In the genomic region with DNA sequence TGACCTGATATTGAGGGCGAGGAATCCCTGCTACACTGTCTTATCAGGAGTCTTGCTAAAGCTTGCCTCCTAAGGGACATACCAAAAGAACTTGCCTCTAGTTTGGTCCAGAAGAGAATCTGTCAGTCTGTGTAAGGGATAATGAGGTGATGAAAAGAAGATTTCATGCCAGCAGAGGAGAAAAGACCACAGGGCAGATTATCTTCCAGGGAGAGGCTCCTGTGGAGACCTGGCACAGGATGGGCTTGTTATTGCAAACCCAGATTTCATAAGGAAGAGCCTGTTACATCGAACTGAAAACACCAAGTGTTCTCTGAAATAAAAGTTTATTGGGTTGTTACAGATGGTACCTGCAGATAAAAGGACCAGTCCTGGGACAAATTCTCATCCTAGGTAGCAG, we compare ENCODE assay signal across 29 mouse cellular contexts.
A peak's percentile ranks its signal among the peaks of the same experiment; 100 is the strongest.
DNase-seq lines count a peak whose midpoint lies in the region; ATAC-seq lines count a peak whose summit lies in the region.
"Had no signal": no experiment of that assay in that cellular context is flagged by ENCODE, and none has a peak within 500 bp of the region (broad histone marks: within the 10 kb centered on the region; RNA-seq: fewer than 3 reads in every experiment).

No protein-coding gene starts in this region.

- no peak overlapping the region for H3K4me3 ChIP-seq in hindbrain, embryonic 16.5 days (ENCODE audit: low read length)
- H3K4me3 ChIP-seq in hindbrain, embryonic 11.5 days (ENCODE audit: low read depth, low read length), result no peak overlapping the region
- H3K4me3 ChIP-seq in midbrain, embryonic 16.5 days (ENCODE audit: low read depth, low read length), result no peak overlapping the region
- H3K4me3 ChIP-seq in midbrain, embryonic 15.5 days, result no peak overlapping the region
- H3K4me3 ChIP-seq: embryonic facial prominence, embryonic 10.5 days; embryonic facial prominence, embryonic 13.5 days; erythroblast, embryonic 14.5 days; forebrain, embryonic 12.5 days; forebrain, embryonic 15.5 days; heart, embryonic 12.5 days; heart, embryonic 15.5 days; hindbrain, embryonic 10.5 days; hindbrain, embryonic 15.5 days had no signal

- no peaks in the 10 kb centered on the region for H3K36me3 ChIP-seq in hindbrain, embryonic 16.5 days (ENCODE audit: control insufficient read depth, insufficient read depth, low read length)
- no peaks in the 10 kb centered on the region for H3K36me3 ChIP-seq in hindbrain, embryonic 11.5 days (ENCODE audit: control insufficient read depth, insufficient read depth, low read length)
- no peaks in the 10 kb centered on the region for H3K36me3 ChIP-seq in midbrain, embryonic 16.5 days (ENCODE audit: control insufficient read depth, insufficient read depth, low read length)
- no peaks in the 10 kb centered on the region for H3K36me3 ChIP-seq in midbrain, embryonic 15.5 days (replicated peaks)
- H3K36me3 ChIP-seq: embryonic facial prominence, embryonic 10.5 days; embryonic facial prominence, embryonic 13.5 days; forebrain, embryonic 12.5 days; forebrain, embryonic 15.5 days; heart, embryonic 12.5 days; heart, embryonic 15.5 days; hindbrain, embryonic 10.5 days; hindbrain, embryonic 15.5 days had no signal

- no peak overlapping the region for H3K27ac ChIP-seq in hindbrain, embryonic 16.5 days (ENCODE audit: low read depth, low read length)
- H3K27ac ChIP-seq in hindbrain, embryonic 11.5 days (ENCODE audit: low read depth, low read length), result no peak overlapping the region
- H3K27ac ChIP-seq in midbrain, embryonic 16.5 days (ENCODE audit: low read length), result no peak overlapping the region
- H3K27ac ChIP-seq in midbrain, embryonic 15.5 days, result no peak overlapping the region
- H3K27ac ChIP-seq: embryonic facial prominence, embryonic 10.5 days; embryonic facial prominence, embryonic 13.5 days; forebrain, embryonic 12.5 days; forebrain, embryonic 15.5 days; heart, embryonic 15.5 days; hindbrain, embryonic 10.5 days; hindbrain, embryonic 15.5 days had no signal

- H3K27me3 ChIP-seq in hindbrain, embryonic 16.5 days (replicated peaks; ENCODE audit: control insufficient read depth, insufficient read depth, low read length), result no peaks in the 10 kb centered on the region
- no peaks in the 10 kb centered on the region for H3K27me3 ChIP-seq in hindbrain, embryonic 11.5 days (ENCODE audit: control insufficient read depth, insufficient read depth, low read length)
- H3K27me3 ChIP-seq in midbrain, embryonic 16.5 days (ENCODE audit: control insufficient read depth, insufficient read depth, low read depth, low read length), result no peaks in the 10 kb centered on the region
- H3K27me3 ChIP-seq in midbrain, embryonic 15.5 days (replicated peaks), result no peaks in the 10 kb centered on the region
- H3K27me3 ChIP-seq: embryonic facial prominence, embryonic 13.5 days; forebrain, embryonic 12.5 days; forebrain, embryonic 15.5 days; heart, embryonic 12.5 days; heart, embryonic 15.5 days; hindbrain, embryonic 15.5 days had no signal

- H3K9ac ChIP-seq in hindbrain, embryonic 16.5 days (ENCODE audit: low read depth, low read length), result no peak overlapping the region
- H3K9ac ChIP-seq in hindbrain, embryonic 11.5 days (ENCODE audit: low read depth, low read length), result no peak overlapping the region
- no peak overlapping the region for H3K9ac ChIP-seq in midbrain, embryonic 16.5 days (ENCODE audit: low read depth, low read length)
- H3K9ac ChIP-seq in midbrain, embryonic 15.5 days, result no peak overlapping the region
- H3K9ac ChIP-seq: embryonic facial prominence, embryonic 13.5 days; forebrain, embryonic 12.5 days; forebrain, embryonic 15.5 days; heart, embryonic 12.5 days; heart, embryonic 15.5 days; hindbrain, embryonic 15.5 days had no signal

- 73% methylated on average over 2 of the region's 2 CpGs for whole genome bisulfite sequencing in hindbrain, embryonic 16.5 days
- WGBS in hindbrain, embryonic 11.5 days, result 71% methylated on average over 2 of the region's 2 CpGs
- WGBS in midbrain, embryonic 16.5 days, result 69% methylated on average over 2 of the region's 2 CpGs
- WGBS in midbrain, embryonic 15.5 days, result 68% methylated on average over 2 of the region's 2 CpGs

- no peaks in the 10 kb centered on the region for H3K9me3 ChIP-seq in hindbrain, embryonic 16.5 days (ENCODE audit: control insufficient read depth, low read length)
- no peaks in the 10 kb centered on the region for H3K9me3 ChIP-seq in hindbrain, embryonic 11.5 days (ENCODE audit: control insufficient read depth, low read length)
- no peaks in the 10 kb centered on the region for H3K9me3 ChIP-seq in midbrain, embryonic 16.5 days (replicated peaks; ENCODE audit: control insufficient read depth, low read length, poor library complexity, severe bottlenecking)
- H3K9me3 ChIP-seq in midbrain, embryonic 15.5 days, result no peaks in the 10 kb centered on the region
- H3K9me3 ChIP-seq: embryonic facial prominence, embryonic 10.5 days; embryonic facial prominence, embryonic 13.5 days; forebrain, embryonic 12.5 days; forebrain, embryonic 15.5 days; heart, embryonic 12.5 days; heart, embryonic 15.5 days; hindbrain, embryonic 10.5 days; hindbrain, embryonic 15.5 days had no signal

- peak; percentile 34; the same call in 1 of the 2 replicates for ATAC-seq in hindbrain, embryonic 16.5 days
- no peak for ATAC-seq in hindbrain, embryonic 11.5 days (ENCODE audit: low FRiP score)
- peak; percentile 51; the same call in 1 of the 2 replicates for ATAC-seq in midbrain, embryonic 16.5 days
- ATAC-seq in midbrain, embryonic 15.5 days (replicated peaks), result no peak
- ATAC-seq: activated CD4-positive, CD25-positive, alpha-beta regulatory T cell, adult 4 months; CD4-positive, CD25-positive, alpha-beta regulatory T cell, adult 4 months; forebrain, embryonic 15.5 days; inflammation-experienced regulatory T-cells, adult 6 months; intestine, embryonic 16.5 days had no signal

- no peak for DNase-seq in hindbrain, embryonic 11.5 days (ENCODE audit: low spot score)
- DNase-seq in brain, adult 2 months (ENCODE audit: low read depth, low spot score), result peak; percentile 5
- DNase-seq in lung, postnatal 14 days, result no peak
- DNase-seq: adrenal gland, adult 8-10 months; adrenal gland, postnatal 25 days; cerebellum, adult 11-12 months; cerebellum, adult 9-10 months; cerebellum, postnatal 36 days; embryo, embryonic 11 days; gastrocnemius, postnatal 25 days; heart, adult 18-20 months; heart, postnatal 10 days; heart, postnatal 36 days had no signal

- no peak overlapping the region for H3K4me2 ChIP-seq in hindbrain, embryonic 16.5 days (ENCODE audit: low read length)
- no peak overlapping the region for H3K4me2 ChIP-seq in hindbrain, embryonic 11.5 days (replicated peaks; ENCODE audit: low read depth, low read length)
- no peak overlapping the region for H3K4me2 ChIP-seq in midbrain, embryonic 16.5 days (ENCODE audit: low read length)
- no peak overlapping the region for H3K4me2 ChIP-seq in midbrain, embryonic 15.5 days
- H3K4me2 ChIP-seq: embryonic facial prominence, embryonic 13.5 days; forebrain, embryonic 12.5 days; forebrain, embryonic 15.5 days; heart, embryonic 12.5 days; heart, embryonic 15.5 days; hindbrain, embryonic 15.5 days had no signal

- H3K4me1 ChIP-seq in hindbrain, embryonic 16.5 days (ENCODE audit: control insufficient read depth, insufficient read depth, low read depth, low read length), result no peaks in the 10 kb centered on the region
- H3K4me1 ChIP-seq in hindbrain, embryonic 11.5 days (replicated peaks; ENCODE audit: control insufficient read depth, insufficient read depth, low read length), result no peaks in the 10 kb centered on the region
- H3K4me1 ChIP-seq in midbrain, embryonic 16.5 days (ENCODE audit: control insufficient read depth, insufficient read depth, low read length), result peaks cover 3% of the 10 kb centered on the region; the same call in 1 of the 2 replicates
- H3K4me1 ChIP-seq in midbrain, embryonic 15.5 days, result no peaks in the 10 kb centered on the region
- H3K4me1 ChIP-seq: embryonic facial prominence, embryonic 10.5 days; embryonic facial prominence, embryonic 13.5 days; forebrain, embryonic 12.5 days; forebrain, embryonic 15.5 days; heart, embryonic 12.5 days; heart, embryonic 15.5 days; hindbrain, embryonic 10.5 days; hindbrain, embryonic 15.5 days had no signal

Comparison
In these comparisons a context has a peak if more than half of its experiments do, and no peak if none do; other contexts are left out.
1. ATAC-seq: peak in hindbrain, embryonic 16.5 days (single experiment) and midbrain, embryonic 16.5 days (single experiment); none in hindbrain, embryonic 11.5 days (single experiment) and midbrain, embryonic 15.5 days (single experiment).